ENCODE assay signal across 23 mouse cellular contexts in genomic region chr4:147883041-147883440, GRCm38 (mm10).
"Had no signal": no experiment of that assay in that cellular context is flagged by ENCODE, and none has a peak within 500 bp of the region (broad histone marks: within the 10 kb centered on the region; RNA-seq: fewer than 3 reads in every experiment).

No protein-coding gene starts in this region.

- ATAC-seq: inflammation-experienced regulatory T-cells, adult 6 months; intestine, embryonic 15.5 days; intestine, postnatal 0 days had no signal

- H3K9me3 ChIP-seq: heart, embryonic 10.5 days; heart, embryonic 12.5 days; hindbrain, embryonic 13.5 days; hindbrain, embryonic 15.5 days; intestine, embryonic 15.5 days; limb, embryonic 10.5 days; limb, embryonic 12.5 days; liver, embryonic 15.5 days had no signal

- H3K27ac ChIP-seq: gastrocnemius, adult 2 months; heart, embryonic 10.5 days; hindbrain, embryonic 13.5 days; hindbrain, embryonic 15.5 days; intestine, embryonic 15.5 days; layer of hippocampus, adult 2 months; left cerebral cortex, adult 2 months; limb, embryonic 10.5 days; limb, embryonic 12.5 days; liver, embryonic 15.5 days had no signal

- DNase-seq: gastrocnemius, adult 2 months; gastrocnemius, postnatal 10 days; gastrocnemius, postnatal 25 days; heart, postnatal 4 days; kidney, adult 18-20 months; kidney, adult 8-10 months; kidney, postnatal 10 days; kidney, postnatal 25 days; kidney, postnatal 4 days; liver had no signal

- H3K4me3 ChIP-seq: gastrocnemius, adult 2 months; heart, embryonic 10.5 days; heart, embryonic 12.5 days; hindbrain, embryonic 13.5 days; hindbrain, embryonic 15.5 days; intestine, embryonic 15.5 days; layer of hippocampus, adult 2 months; left cerebral cortex, adult 2 months; limb, embryonic 10.5 days; limb, embryonic 12.5 days; liver, embryonic 15.5 days had no signal

- H3K4me1 ChIP-seq: hindbrain, embryonic 13.5 days; hindbrain, embryonic 15.5 days; intestine, embryonic 15.5 days; limb, embryonic 10.5 days; limb, embryonic 12.5 days; liver, embryonic 15.5 days had no signal

- H3K9ac ChIP-seq: heart, embryonic 12.5 days; hindbrain, embryonic 13.5 days; hindbrain, embryonic 15.5 days; intestine, embryonic 15.5 days; limb, embryonic 12.5 days; liver, embryonic 15.5 days had no signal

- H3K4me2 ChIP-seq: heart, embryonic 12.5 days; hindbrain, embryonic 13.5 days; hindbrain, embryonic 15.5 days; intestine, embryonic 15.5 days; limb, embryonic 12.5 days; liver, embryonic 11.5 days; liver, embryonic 15.5 days had no signal

- H3K27me3 ChIP-seq: heart, embryonic 12.5 days; hindbrain, embryonic 13.5 days; hindbrain, embryonic 15.5 days; intestine, embryonic 15.5 days; limb, embryonic 12.5 days; liver, embryonic 15.5 days had no signal
